Mouse (Mus musculus) heart, embryonic 16.5 days (tissue): ENCODE results near the gene Slc39a9. TPM values are rescaled to one million over a fixed set of nuclear protein-coding genes. Genes with fewer than 3 reads are reported as not detected.

ENCODE experiments used
- ATAC-seq: fragments of 200-750 bp; cut with Nextera tagmentation; replicated peaks from 2 replicates; pipeline ENCODE4 v1.8.0; 2017; ENCODE audit warnings: moderate number of reproducible peaks; ENCODE audit not compliant: insufficient read depth, low FRiP score; ENCODE audit errors: extremely low read depth
- H3K27ac ChIP-seq: fragments of 300-500 bp; sonication (generic); 2 replicates; pipeline ENCODE4 v1.5.1; 2014; ENCODE audit warnings: mild to moderate bottlenecking, low read length, control low read depth, moderate library complexity
- H3K27me3 ChIP-seq: fragments of 300-500 bp; sonication (generic); 2 replicates; pipeline ENCODE4 v1.6.1; 2014; ENCODE audit warnings: low read length, mixed read lengths; ENCODE audit not compliant: control insufficient read depth, insufficient read depth
- H3K36me3 ChIP-seq: fragments of 300-500 bp; sonication (generic); 2 replicates; pipeline ENCODE4 v1.6.1; 2014; ENCODE audit not compliant: control insufficient read depth, insufficient read depth
- H3K4me1 ChIP-seq: fragments of 300-500 bp; sonication (generic); 2 replicates; pipeline ENCODE4 v1.6.1; 2014; ENCODE audit warnings: low read length, mixed read lengths; ENCODE audit not compliant: control insufficient read depth, insufficient read depth
- H3K4me2 ChIP-seq: fragments of 300-500 bp; sonication (generic); 2 replicates; pipeline ENCODE4 v1.6.1; 2014; ENCODE audit warnings: low read depth, mild to moderate bottlenecking, control low read depth, low read length
- H3K4me3 ChIP-seq: fragments of 300-500 bp; sonication (generic); 2 replicates; pipeline ENCODE4 v1.5.1; 2014; ENCODE audit warnings: mild to moderate bottlenecking, control low read depth, low read length
- H3K9ac ChIP-seq: fragments of 300-500 bp; sonication (generic); 2 replicates; pipeline ENCODE4 v1.6.1; 2014; ENCODE audit warnings: low read length, control low read depth
- H3K9me3 ChIP-seq: fragments of 300-500 bp; sonication (generic); replicated peaks from 2 replicates; pipeline ENCODE4 v1.6.1; 2016; ENCODE audit warnings: low read length; ENCODE audit not compliant: control insufficient read depth
- WGBS: fragments of 180-500 bp; shearing (Covaris S2); extraction: QIAGEN DNeasy Blood & Tissue Kit; methylation state at CpG from one replicate; pipeline ENCODE4 v1.1.7; 2014; 5-methylcytosine and 5-hydroxymethylcytosine counted together
- polyA plus RNA-seq: library from polyadenylated mRNA; unstranded; fragments of >200 nt; fragmentation: Nextera tagmentation; extraction: Ambion mirVana; gene quantifications from 2 replicates; pipeline ENCODE4 v1.2.1, GENCODE M21; 2015

Gene Slc39a9
- polyA plus RNA-seq, 1 experiment from 2014 or later = 17.5 TPM

GRCm38 (mm10) chr12:80721458-80721857 lies 77.8 kb downstream of the Slc39a9 start:
- H3K27ac ChIP-seq = no peak overlapping the region
- H3K4me3 ChIP-seq = no peak overlapping the region
- H3K27me3 ChIP-seq = 0 out of 2 replicates have a peak, but pooled peaks cover 5% of the 10 kb centered on the region
- H3K36me3 ChIP-seq = no peaks in the 10 kb centered on the region
- ATAC-seq = no peak
- H3K9ac ChIP-seq = no peak overlapping the region
- H3K4me1 ChIP-seq = peaks cover under 1% of the 10 kb centered on the region; the same call in 1 of the 2 replicates
- 81% methylated on average over 15 of the region's 15 CpGs for WGBS
- H3K9me3 ChIP-seq = no peaks in the 10 kb centered on the region
- H3K4me2 ChIP-seq = no peak overlapping the region

- H3K9me3 ChIP-seq = no peaks in the 10 kb centered on the region
- no peak for ATAC-seq
- H3K4me1 ChIP-seq = no peaks in the 10 kb centered on the region
- H3K27ac ChIP-seq = no peak overlapping the region
- WGBS = 27% methylated on average over 10 of the region's 10 CpGs
- no peak overlapping the region for H3K9ac ChIP-seq
- no peaks in the 10 kb centered on the region for H3K36me3 ChIP-seq
- peaks cover 9% of the 10 kb centered on the region; the same call in 1 of the 2 replicates for H3K27me3 ChIP-seq
- H3K4me2 ChIP-seq = no peak overlapping the region
- no peak overlapping the region for H3K4me3 ChIP-seq
Observed at GRCm38 (mm10) chr12:80724853-80725559, 81.3 kb downstream of the Slc39a9 start.

GRCm38 (mm10) chr12:80728207-80728606 lies 84.5 kb downstream of the Slc39a9 start:
- 16% methylated on average over 1 of the region's 1 CpGs for WGBS
- Histone ChIP-seq H3K4me3 (no peak overlapping the region), H3K27me3 (peaks cover 9% of the 10 kb centered on the region; the same call in 1 of the 2 replicates), H3K27ac (no peak overlapping the region), H3K4me1 (no peaks in the 10 kb centered on the region), H3K9ac (no peak overlapping the region), H3K4me2 (no peak overlapping the region), H3K9me3 (no peaks in the 10 kb centered on the region), H3K36me3 (no peaks in the 10 kb centered on the region)
- no peak for ATAC-seq

GRCm38 (mm10) chr12:80728814-80729213 lies 85.1 kb downstream of the Slc39a9 start:
- H3K9ac ChIP-seq = no peak overlapping the region
- 43% methylated on average over 2 of the region's 2 CpGs for WGBS
- H3K4me2 ChIP-seq = no peak overlapping the region
- no peak overlapping the region for H3K4me3 ChIP-seq
- no peaks in the 10 kb centered on the region for H3K36me3 ChIP-seq
- no peak for ATAC-seq
- H3K27ac ChIP-seq = no peak overlapping the region
- peaks cover 9% of the 10 kb centered on the region; the same call in 1 of the 2 replicates for H3K27me3 ChIP-seq
- H3K4me1 ChIP-seq = no peaks in the 10 kb centered on the region
- H3K9me3 ChIP-seq = no peaks in the 10 kb centered on the region

GRCm38 (mm10) chr12:80729758-80730530 lies 86.3 kb downstream of the Slc39a9 start:
- ATAC-seq = no peak
- H3K4me1 ChIP-seq = no peaks in the 10 kb centered on the region
- H3K4me2 ChIP-seq = no peak overlapping the region
- no peak overlapping the region for H3K4me3 ChIP-seq
- peaks cover 9% of the 10 kb centered on the region; the same call in 1 of the 2 replicates for H3K27me3 ChIP-seq
- no peaks in the 10 kb centered on the region for H3K9me3 ChIP-seq
- WGBS = 71% methylated on average over 12 of the region's 12 CpGs
- no peak overlapping the region for H3K27ac ChIP-seq
- H3K36me3 ChIP-seq = no peaks in the 10 kb centered on the region
- H3K9ac ChIP-seq = no peak overlapping the region

- WGBS = 8% methylated on average over 9 of the region's 9 CpGs
- Histone ChIP-seq H3K27me3 (peaks cover 5% of the 10 kb centered on the region; the same call in 1 of the 2 replicates), H3K9me3 (no peaks in the 10 kb centered on the region), H3K4me3 (no peak overlapping the region), H3K4me1 (no peaks in the 10 kb centered on the region), H3K4me2 (peak overlapping the region; percentile 49; the same call in 1 of the 2 replicates), H3K36me3 (no peaks in the 10 kb centered on the region), H3K27ac (no peak overlapping the region), H3K9ac (no peak overlapping the region)
- peak; percentile 79; the same call in 1 of the 2 replicates for ATAC-seq
Observed at GRCm38 (mm10) chr12:80730567-80730966, 86.9 kb downstream of the Slc39a9 start.

Other genes starting within 250 kb of the Slc39a9 start
- 9.6 and 12.4 TPM in 2 replicates for gene Dcaf5, start 207.3 kb upstream of the Slc39a9 start, polyA plus RNA-seq
- gene Exd2, start 180.8 kb upstream of the Slc39a9 start, polyA plus RNA-seq = 17.0 and 17.9 TPM in 2 replicates
- gene Galnt16, start 125.6 kb upstream of the Slc39a9 start, polyA plus RNA-seq = 6.0 and 6.6 TPM in 2 replicates
- gene Erh, start 458 bp downstream of the Slc39a9 start, polyA plus RNA-seq = 157 and 171 TPM in 2 replicates
- gene Plekhd1, start 48.7 kb downstream of the Slc39a9 start, polyA plus RNA-seq = 0.28 and 0.65 TPM in 2 replicates
- not detected in 2 replicates for gene Ccdc177, start 116.8 kb downstream of the Slc39a9 start, polyA plus RNA-seq
- 18.1 and 19.4 TPM in 2 replicates for gene Susd6, start 146.6 kb downstream of the Slc39a9 start, polyA plus RNA-seq